Mouse (Mus musculus) thymus, postnatal 36 days (tissue): ENCODE measurements around the gene Krt26.

Experiments used
- DNase-seq, 2 experiments: peaks; one replicate each; pipeline ENCODE4 v3.0.0; 2022; ENCODE audit warnings: mixed read lengths in 2 of 2

Krt26 gene

DNA sequence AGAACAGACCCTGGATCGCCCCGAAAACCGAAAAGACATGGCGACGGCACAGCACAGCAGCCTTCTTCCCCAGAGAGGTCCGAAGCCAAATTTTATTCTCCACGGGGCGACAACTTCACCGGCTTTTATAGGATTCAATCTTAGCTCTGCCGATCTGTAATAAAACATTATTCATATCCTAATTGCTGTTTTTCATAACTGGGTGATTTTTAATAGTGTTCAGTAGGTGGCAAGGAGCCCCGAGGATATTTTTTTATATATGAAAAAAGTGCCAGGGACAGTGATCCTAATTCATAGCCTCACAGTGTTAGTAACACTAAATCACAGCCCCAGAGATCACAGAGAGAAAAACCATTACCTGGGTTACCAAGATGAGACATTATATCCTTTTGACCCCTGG lies at the start of gene Krt26:
TSS of gene Krt26 (minus strand) at position 101 of the 400 bp plus-strand sequence.
- DNase-seq = no peak

DNA sequence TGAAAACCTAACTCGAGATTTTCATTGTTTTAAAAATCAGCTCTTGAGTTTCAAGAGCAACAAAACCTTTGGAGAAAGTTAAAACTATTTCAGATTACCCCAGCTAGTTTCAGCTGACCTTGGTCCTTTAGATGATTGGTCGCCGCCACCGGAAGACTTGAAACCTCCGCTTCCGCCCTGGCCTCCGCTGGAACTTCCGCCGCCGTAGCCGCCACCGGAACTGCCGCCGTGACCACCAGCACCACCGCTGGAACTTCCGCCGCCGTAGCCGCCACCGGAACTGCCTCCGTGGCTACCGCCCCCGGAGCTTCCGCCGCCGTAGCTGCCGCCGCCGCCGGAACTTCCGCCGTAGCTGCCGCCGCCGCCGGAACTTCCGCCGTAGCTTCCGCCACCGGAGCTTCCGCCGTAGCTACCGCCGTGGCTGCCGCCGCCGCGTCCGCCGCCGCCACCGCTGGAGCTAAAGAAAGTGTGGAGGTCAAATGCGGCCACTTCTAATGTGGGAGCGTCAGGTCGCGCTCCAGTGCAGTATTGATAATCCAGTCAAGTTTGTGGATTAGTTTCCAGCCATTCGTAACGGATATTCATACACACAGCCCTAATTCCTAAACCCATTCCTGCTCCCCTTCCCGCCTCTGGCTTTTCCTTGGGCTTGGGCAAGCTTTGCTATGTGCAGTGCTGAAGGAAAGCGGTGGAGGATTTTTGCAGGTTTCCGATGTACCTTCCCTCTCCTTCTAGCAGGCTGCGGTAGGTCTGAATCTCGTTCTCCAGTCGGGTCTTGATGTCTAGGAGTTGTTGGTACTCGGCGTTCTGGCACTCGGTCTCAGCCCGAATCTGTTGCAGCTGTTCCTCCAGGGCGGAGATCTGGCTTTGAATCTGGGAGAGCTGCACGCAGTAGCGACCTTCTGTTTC lies 48.3 kb upstream of the Krt26 start:
- peak; percentile 70 to 78 for DNase-seq

DNA sequence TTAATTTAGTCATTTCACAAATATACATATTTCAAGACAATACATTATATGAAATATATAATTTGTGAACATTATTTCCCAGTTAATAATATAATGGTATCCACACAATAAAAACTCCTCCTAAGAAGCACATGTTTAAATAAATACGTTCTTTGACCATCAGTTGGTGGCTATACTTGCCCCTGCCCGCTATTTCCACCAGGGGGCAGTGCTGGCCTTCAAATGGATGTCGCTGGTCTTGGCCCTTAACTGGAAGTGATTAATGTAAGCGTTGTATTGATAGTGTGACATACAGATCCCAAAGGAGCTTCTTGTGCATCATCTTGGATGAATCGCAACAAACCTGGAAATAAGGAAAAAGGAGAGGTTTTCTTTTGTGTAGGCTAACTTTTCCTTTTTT lies 41.8 kb upstream of the Krt26 start:
- DNase-seq = peak; percentile 54 to 55

DNA sequence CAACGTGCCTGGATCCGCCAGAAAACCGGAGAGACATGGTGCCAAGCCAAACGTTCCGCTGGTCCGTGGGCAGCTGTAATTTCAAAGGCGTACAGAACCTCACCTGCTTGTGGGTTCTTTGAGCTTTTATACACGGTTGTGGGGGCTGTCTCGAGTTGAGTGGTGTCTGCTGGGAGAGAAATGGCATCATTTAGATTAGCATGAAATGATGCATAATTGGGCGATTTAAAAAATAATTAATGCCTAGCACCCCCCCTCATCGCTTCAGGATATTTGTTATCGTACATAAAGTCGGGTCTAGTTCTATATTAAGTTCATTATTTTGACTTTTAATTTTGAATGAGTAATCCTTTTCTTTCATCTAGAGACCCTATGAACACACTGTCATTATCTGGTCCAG lies 37.0 kb upstream of the Krt26 start, which contains the start of gene Krt28:
TSS of gene Krt28 (minus strand) at position 101 of the 400 bp plus-strand sequence.
- DNase-seq = no peak

DNA sequence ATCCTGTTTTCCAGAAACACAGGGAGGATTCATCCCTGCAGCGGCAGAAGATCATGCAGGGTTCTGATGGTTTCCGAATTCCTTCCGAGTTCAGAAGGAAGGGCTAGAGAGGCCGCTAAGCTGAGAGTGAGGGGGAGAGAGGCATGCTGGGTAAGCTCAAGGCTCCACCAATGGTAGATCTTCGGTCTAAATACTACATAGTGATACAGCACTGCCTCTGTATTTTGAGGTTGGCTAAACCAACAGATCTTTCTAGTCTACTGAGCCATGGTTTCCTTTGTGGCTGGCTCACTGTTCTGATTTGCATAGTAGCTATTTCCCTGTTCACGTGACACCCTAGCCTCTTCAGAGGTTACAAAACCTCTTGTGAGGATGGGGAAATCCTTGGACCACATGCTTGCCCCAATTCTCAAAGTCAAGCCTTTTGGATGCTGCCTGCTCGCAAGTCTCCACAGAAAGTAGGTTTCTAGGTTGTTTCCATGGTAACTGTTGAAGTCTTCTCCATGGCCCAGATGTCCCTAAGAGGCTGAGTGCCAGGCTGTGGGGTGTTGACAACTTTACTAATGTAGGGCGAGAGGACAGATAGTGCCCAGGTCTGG lies 32.2 kb upstream of the Krt26 start:
- peak in 1 of 2 experiments; percentile 9 for DNase-seq

DNA sequence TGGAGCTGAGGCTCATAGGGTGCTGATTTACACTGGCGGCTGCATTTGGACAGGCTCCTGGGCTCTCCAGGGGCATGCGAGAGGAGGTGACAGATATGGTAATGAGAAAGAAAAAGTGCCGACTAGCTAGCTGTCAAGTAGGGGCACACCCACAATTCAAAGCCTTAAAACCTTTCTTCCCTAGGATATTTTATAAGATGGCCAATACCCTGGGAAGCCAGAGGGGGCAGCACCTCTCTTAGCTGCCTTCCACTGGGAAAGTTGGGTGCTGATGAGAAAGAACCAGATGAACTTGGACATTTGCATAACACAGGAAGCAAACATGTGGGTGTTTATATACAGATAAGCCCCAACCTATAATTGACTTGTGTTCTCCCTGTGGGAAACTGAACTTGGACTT lies 31.5 kb upstream of the Krt26 start:
- DNase-seq = no peak

DNA sequence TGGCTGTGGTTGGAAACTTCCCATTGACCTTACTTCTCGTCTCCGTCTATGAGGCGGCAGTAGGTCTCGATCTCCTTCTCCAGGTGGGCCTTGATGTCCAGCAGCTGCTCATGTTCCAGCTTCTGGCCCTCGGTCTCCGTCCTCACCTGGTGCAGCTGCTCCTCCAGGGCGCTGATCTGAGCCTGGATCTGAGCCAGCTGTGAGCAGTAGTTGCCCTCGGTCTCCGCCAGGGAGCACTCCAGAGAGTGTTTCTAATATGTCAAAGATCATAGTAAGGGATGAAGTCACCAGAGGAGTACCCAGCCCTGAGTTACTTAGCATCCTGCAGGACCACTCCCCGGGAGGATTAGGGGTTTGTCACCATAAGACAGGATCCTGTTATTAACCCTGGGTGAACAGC lies 29.0 kb upstream of the Krt26 start:
- DNase-seq = peak in 1 of 2 experiments; percentile 11

DNA sequence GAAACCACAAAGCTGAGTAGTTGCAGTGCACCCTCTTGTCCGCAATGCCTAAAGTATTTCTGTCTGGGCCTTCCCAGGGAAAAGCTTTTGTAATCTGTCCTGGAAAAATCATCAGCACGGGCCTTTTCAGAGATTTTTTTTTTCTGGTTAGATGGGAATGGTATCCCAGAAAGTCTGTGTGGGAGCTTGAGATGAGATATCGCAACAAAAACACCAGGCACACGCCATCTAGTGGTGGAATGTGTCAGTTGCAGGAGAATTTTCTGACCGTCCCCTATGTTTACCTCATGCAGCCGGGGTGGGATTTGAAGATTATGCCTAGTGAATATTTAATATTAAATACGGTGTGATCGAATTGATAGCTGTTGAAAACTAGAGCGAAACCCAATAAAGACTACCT lies 26.6 kb upstream of the Krt26 start:
- no peak for DNase-seq

DNA sequence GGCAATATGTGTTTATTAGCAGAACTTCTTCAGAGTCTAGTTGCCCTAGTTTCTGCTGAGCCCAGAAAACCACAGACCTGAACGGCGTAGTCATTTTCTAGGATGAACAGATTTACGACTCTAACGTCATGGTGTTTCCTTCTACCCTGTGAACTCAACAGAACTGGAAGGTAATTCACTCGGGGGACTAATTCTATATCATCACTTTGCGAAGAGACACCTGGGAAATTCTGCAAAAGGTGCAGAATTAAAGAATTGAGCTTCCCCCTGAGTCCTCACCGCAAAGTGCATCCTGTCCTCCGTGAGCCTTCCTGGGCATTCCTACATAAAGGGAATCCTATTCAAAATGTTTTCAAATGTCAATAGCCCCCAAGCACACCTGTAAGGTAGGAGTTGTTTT lies 23.7 kb upstream of the Krt26 start:
- no peak for DNase-seq

DNA sequence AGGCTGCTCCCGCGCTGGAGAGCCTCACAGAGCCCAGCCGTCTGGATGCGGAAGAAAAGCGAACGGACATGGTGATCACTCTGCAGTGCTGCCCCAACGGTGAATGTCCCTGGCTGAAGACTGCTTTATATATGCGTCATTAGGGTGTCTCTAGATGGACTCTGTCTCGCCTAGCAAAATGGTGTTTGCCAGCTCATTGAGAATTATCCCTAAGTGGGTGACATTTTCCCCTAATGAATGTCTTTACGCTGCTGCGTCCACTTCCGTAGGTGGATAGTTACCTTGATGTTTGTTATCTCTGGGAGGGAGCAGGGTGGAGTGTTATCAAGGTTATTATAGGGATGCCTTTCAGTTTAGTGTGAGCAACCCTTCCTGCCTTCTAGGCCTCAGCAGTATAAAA lies 13.2 kb upstream of the Krt26 start, which contains the start of gene Krt27:
TSS of gene Krt27 (minus strand) at position 101 of the 400 bp plus-strand sequence.
- no peak for DNase-seq

DNA sequence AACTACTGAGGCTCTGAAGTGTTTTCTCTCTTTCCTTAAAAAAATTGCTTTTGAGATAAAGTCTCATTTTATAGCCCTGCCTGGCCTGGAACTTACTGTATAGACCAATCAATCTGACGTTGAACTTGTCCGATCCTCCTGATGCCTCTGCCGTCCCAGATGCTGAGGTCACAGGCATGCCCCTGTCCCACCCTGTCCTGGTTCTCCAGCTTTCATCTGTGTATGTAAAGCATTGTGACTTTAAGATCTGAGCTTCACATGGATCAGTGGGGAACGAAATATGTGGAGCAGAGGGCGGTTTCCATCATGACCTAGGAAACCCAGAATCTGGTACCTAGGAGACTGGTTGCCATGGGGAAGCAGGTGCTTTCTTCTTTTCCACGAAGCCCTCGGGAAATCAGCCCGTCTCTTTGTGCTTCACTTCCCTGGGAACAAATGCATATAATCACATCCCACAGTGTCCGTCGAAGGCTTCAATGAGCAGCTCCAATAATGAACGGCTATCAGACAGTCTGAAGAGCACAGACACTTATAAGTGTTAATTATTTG lies 1.6 kb upstream of the Krt26 start:
- DNase-seq = no peak

DNA sequence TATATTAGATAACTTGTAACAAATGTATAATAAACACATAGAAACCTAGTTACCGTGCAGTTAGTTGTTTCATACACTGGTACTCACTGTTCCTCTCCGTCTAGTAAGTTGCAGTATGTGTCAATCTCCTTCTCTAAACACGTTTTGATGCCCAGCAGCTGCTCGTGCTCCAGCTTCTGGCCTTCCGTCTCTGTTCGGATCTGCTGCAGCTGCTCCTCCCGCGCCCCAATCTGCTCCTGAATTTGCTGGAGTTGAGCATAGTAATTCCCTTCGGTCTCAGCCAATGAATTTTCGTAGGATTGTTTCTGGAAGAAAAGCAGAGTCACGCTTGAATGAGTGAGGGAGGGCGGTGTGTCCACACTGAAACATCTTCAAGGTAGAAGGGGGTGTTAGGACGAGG lies 4.3 kb downstream of the Krt26 start:
- DNase-seq = no peak

DNA sequence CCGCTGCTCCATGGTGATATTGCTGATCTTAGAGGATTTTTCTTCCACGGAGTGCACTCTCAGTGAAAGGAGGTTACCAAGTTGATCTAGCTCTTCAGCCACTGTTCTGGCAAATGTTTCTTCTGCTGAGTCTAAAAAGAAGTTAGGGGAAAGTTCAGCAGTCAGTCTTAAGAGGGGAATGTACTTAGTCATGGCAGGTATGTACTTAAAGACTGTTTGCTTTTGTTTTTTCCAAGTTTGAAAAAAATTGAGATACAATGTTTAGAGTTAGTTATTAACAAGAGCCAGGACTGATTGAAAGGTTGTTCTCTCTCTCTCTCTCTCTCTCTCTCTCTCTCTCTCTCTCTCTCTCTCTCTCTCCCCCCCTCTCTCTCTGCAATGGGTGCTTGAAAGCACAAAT lies 8.1 kb downstream of the Krt26 start:
- no peak for DNase-seq

DNA sequence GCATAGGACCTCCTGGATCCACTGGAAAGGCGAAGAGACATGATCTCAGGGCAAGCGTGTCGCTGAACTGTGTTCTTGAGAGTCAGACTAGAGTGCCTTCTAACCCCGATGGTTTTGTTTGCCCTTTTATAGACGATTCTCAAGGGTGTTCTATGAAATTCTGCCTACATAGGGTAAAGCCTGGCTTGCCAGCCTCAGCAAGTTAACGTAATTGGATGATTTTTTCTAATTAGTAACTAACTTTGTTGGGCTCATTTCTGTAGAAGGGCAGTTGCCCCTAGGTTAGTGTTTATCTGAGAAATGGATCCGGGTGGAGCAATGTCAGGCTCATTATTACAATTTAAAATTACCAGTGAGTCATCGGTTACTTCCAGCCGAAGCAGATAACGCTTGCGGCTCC lies 14.9 kb downstream of the Krt26 start, which contains the start of gene Krt25:
TSS of gene Krt25 (minus strand) at position 101 of the 400 bp plus-strand sequence.
- no peak for DNase-seq

DNA sequence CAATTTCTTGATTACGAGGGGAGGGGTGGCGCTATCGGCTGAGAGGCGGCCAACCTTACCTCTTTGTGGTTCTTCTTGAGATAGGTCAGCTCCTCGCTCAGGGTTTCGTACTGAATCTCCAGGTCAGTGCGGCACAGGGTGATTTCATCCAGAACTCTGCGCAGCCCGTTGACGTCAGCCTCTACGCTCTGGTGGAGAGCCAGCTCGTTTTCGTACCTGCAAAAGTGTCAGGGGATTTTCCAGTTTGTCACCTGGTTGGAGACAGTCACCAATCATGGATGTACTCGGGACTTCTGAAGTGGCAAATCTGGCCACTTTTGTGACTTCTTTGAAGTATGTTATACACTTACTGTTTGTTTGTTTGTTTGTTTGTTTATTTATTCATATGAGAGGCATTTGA lies 16.7 kb downstream of the Krt26 start:
- no peak for DNase-seq

DNA sequence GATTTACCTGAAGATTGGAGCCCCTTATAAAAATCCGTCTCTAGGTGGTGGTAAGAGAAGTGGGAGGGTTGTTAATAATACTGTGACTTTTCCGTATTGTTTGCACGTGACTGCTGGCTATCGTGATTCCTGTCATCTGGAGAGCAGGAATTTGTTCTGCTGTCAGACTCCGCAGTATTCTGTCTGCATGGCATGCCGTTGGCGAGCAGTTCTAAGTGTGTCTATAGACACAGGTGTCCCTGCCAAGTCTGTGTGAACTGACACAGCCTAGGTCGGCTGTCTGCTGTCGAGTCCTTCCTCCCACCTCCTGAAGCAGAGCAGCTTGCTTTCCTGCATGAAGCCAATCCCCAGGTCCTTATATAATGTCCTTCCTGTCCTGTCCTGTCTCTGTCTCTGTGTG lies 18.6 kb downstream of the Krt26 start:
- DNase-seq = no peak

DNA sequence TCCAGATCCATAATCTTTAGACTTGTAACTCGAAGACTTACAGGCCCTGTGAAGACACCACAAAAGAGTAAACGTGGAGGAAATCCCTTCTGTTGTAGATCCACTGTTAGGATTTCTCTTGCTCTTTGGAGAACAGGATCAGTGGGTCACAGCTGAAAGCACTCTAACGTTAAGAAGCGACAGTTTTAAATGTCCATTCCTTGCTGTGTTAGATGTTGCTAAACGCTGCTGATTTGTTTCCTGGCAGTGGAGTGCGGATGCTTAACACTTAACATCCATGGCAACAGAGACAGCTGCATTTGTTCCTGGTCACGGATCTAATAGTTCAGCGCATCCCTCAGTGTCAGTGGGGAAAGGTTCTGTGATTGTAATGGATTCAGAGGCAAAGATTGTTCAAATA lies 21.2 kb downstream of the Krt26 start:
- no peak for DNase-seq

DNA sequence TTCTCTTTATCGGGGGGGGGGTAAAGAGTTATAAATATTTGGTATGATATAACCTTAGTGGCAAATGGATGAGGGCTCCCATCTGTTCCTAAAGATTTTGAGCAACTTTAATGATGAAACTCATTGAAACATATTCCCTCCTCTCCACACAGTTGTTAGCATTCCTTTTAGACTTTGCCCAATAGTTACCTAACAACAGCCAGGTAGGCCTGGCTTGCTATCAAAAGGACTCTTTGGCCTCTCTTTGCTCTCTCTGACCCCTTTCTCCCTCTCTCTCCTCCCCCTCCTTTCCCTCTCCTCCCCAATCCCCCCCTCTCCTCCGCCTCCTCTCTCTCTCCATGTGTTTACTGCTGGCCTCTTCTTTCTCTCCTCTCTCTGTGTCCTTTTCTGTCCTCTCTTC lies 23.2 kb downstream of the Krt26 start:
- no peak for DNase-seq

DNA sequence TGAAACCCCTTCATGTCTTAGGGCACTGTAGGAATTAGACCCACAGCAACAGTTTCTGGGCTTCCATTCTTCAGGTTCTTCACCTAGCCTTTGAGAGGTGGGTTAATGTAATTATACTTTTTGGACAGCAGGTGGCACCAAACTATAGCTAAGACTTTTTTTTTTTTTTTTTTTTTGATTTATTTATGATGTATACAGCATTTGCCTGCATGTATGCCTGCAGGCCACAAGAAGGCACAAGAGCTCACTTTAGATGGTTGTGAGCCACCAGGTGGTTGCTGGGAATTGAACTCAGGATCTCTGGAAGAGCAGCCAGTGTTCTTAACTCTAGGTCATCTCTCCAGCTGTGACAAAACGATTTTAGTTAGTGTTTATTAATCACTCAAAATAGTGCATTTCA lies 26.9 kb downstream of the Krt26 start:
- DNase-seq = no peak

DNA sequence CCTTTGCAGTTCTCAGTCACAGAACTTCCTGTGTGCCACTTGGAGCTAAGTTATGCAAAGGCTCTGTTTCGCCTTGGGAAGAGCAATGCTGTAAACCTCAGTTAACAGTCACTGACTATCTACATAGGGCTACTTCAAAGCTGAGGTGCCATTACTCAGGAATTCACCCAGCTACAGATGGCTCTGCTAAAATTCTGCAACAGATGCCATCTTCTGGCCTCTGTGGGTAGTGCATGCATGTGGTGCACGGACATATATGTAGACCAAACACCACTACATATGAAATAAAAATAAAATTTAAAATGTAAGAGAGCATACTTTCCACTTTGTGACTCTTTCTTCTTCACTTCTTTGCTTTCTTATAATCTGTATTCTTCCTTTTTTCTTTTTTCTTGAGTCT lies 30.2 kb downstream of the Krt26 start:
- peak; percentile 44 to 50 for DNase-seq

DNA sequence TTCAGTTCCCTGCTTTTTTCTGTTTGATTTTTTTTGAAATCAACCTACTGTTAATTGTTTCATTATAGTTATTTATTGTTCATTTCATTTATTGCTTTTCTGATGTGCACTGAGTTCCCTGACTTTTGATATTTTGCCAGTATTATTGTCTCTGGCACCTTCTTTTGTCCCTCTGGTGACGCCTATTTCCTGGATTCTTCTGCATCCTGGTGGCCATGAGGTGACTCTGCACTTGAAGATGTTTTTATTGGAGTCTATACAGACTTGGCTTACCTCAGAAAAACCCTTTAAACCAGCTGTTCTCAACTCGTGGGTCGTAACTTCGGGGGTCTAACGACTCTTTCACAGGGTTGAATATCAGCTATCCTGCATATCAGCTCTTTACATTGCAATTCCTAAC lies 42.7 kb downstream of the Krt26 start:
- no peak for DNase-seq

DNA sequence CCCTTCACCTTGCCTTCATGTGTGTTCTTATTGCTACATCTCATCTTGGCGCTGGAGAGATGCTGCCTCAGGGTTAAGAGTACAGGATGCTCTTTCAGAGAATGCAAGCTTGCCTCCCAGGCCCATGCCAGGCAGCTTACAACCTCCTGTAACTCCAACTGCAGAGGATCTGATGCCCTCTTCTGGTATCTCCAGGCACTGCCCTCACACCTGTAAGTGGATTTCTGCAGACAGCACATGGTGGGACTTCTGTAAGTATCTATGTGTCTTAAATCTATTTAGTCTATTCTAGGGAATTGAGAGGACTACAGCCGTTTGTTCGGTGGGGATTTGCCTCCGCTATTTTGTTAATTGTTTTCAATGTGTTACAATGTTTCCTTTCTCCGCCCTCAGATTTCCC lies 44.9 kb downstream of the Krt26 start:
- DNase-seq = peak; percentile 46 to 52

DNA sequence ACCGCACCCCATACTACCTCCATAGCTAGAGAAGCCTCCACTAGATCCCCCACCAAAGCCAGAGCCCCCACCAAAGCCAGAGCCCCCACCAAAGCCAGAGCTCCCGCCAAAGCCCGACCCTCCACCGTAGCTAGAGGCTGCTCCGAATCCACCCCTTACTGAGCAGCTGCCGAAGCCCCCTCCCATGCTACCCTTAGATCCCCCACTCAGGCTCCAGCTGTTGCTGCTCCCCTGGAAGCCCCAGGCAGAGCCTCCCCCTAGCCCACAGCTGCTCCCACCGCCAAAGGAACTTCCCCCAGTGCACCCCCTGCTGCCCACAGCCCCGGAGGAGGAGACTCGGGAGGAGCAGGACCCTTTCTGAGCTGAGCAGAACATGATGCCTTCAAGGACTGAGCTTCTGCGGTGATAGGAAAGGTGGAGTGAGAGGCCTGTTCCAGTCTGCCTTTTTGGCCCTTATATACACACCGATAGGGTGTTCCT lies 52.9 kb downstream of the Krt26 start, which contains the start of gene Krt24:
TSS of gene Krt24 (minus strand) at position 430 of the 480 bp plus-strand sequence.
- no peak for DNase-seq

DNA sequence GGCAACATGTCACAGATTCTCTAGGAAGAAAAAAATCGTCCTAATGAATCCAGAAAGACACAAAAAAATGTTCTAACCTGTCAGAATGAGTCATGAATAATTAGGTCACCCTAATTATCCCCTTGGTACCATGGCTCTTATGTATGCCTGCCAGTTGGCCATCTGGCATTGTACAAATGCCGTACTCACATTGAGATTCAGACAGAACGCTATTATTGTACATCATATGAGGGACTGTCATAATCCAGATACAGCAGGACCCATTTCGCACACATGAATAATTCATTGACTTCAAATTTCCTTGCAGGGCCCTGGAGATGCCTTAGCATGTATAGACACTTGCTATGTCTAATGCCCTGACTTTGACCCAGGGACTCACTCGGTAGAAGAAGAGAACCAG lies 53.8 kb downstream of the Krt26 start:
- DNase-seq = no peak
